Mouse (Mus musculus) lung, adult 2 months (tissue): ENCODE results near the gene Phgr1. TPM values are rescaled to one million over a fixed set of nuclear protein-coding genes. Genes with fewer than 3 reads are reported as not detected.
A peak's percentile ranks its signal among the peaks of the same experiment; 100 is the strongest.

Experiments
- DNase-seq: peaks from one replicate; pipeline ENCODE4 v3.0.0; 2022
- H3K4me1 ChIP-seq: fragments of 200-500 bp; 2 replicates; pipeline ENCODE4 v1.6.1; 2011; ENCODE audit warnings: low read length; ENCODE audit not compliant: control insufficient read depth, insufficient read depth
- H3K4me3 ChIP-seq: fragments of 200-500 bp; replicated peaks from 2 replicates; pipeline ENCODE3; 2011; ENCODE audit warnings: low read depth, mild to moderate bottlenecking, control low read depth, low read length; ENCODE audit errors: extremely low read depth
- CTCF ChIP-seq: fragments of 200-500 bp; IDR thresholded peaks from 2 replicates; pipeline ENCODE4 v1.5.1; 2011; ENCODE audit warnings: mild to moderate bottlenecking, low read length, control low read depth; ENCODE audit not compliant: insufficient read depth
- POLR2A ChIP-seq: fragments of 200-500 bp; IDR thresholded peaks from 2 replicates; pipeline ENCODE4 v1.6.1; 2011; ENCODE audit warnings: low read depth, mild to moderate bottlenecking, control low read depth, low read length, borderline replicate concordance; ENCODE audit errors: extremely low read depth
- WGBS: fragments of 180-500 bp; shearing (Covaris S2); methylation state at CpG from one replicate; pipeline ENCODE4 v1.1.7; 2018; 5-methylcytosine and 5-hydroxymethylcytosine counted together
- polyA plus RNA-seq: library from polyadenylated mRNA; depleted of rRNA; stranded (reverse); fragments of >200 nt; gene quantifications from 2 replicates; pipeline ENCODE4 v1.2.3, GENCODE M21; 2012

The Phgr1 gene
- polyA plus RNA-seq, 1 experiment = 2.2 TPM

DNA sequence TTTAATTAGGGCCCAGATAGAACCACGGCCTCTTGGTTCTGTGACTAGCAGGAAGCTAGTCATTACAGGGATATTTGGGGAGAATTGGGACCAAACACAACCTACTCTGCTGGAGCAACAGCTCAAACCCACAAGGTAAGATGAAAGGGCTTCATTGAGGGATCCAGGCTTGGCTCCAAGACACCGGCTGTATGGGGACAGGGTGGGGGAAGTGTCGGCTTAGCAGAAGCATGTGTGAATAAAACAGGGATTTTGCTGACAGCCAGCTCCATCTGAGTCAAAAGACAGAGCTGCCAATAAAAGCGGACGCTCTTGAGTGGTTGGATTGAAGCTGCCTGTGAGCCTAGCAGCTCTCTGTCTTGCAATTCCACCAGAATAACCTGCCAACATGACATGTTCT is 39.2 kb upstream of the Phgr1 start:
- H3K4me1 ChIP-seq = peaks cover 4% of the 10 kb centered on the region
- H3K4me3 ChIP-seq = no peak overlapping the region
- TF ChIP-seq CTCF (no peak), POLR2A (no peak)
- no peak for DNase-seq
- WGBS = 60% methylated on average over 5 of the region's 5 CpGs

DNA sequence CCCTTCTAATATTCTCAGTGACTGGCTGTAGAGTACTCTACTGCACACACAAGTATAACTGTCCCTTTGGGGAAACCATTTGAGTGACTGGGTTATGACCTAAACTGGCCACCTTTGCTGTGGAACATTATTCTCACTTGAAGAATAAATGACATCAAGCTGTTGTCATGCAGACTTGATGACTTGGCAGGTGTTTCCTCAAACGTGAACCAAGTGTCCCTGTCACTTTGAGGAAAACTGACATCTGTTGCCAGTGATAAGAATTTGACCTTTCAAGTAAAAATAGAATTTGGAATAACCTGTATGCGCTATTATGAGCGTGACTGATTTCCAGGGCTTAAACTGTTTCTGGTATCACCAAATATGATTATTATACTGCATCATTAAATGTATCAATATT is 32.2 kb upstream of the Phgr1 start:
- H3K4me3 ChIP-seq = no peak overlapping the region
- no peak for DNase-seq
- WGBS = 41% methylated on average over 3 of the region's 3 CpGs
- peaks cover 5% of the 10 kb centered on the region; the same call in 1 of the 2 replicates for H3K4me1 ChIP-seq
- no peak for TF ChIP-seq CTCF
- no peak for TF ChIP-seq POLR2A

- DNase-seq = no peak
- Histone ChIP-seq H3K4me1 (peaks cover 5% of the 10 kb centered on the region; the same call in 1 of the 2 replicates), H3K4me3 (no peak overlapping the region)
- no peak for TF ChIP-seq CTCF
- TF ChIP-seq POLR2A = no peak
- whole genome bisulfite sequencing = 57% methylated on average over 9 of the region's 9 CpGs
Observed at GRCm38 (mm10) chr2:118741183-118741582, 31.4 kb upstream of the Phgr1 start.

DNA sequence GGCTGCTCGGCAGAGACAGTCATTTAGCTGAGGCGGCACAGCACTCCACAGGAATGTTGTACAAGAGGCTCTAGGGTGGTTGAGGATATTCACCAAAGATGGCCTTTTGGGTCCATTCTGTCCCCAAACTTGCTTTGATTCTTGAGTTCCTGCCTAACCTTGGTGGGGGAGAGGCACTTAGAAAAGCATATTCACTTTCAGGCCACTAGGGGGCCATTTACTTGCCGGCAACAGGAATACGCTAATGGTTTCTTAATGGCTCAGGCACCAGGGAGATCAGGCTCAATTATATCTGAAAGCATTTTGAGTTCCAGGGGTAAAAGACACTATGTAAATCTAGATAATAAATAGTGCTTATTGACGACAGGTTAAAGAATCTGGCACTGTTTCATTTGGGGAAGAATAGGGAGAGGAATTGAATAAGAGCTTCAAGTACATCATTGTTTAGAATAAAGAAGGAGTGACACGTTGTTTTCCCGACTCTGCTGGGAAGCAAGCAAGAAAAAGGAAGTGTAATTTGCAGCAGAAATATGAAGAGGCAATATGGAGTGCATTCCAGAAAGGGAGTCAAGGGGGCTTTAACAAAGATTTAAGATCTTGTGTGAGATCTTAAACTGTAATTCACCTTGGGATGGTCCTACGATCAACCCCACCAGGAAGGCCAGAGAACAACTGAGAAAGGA is 29.2 kb upstream of the Phgr1 start:
- WGBS = 21% methylated on average over 8 of the region's 8 CpGs
- TF ChIP-seq CTCF (peak; percentile 37), POLR2A (no peak)
- DNase-seq = peak; percentile 38

DNA sequence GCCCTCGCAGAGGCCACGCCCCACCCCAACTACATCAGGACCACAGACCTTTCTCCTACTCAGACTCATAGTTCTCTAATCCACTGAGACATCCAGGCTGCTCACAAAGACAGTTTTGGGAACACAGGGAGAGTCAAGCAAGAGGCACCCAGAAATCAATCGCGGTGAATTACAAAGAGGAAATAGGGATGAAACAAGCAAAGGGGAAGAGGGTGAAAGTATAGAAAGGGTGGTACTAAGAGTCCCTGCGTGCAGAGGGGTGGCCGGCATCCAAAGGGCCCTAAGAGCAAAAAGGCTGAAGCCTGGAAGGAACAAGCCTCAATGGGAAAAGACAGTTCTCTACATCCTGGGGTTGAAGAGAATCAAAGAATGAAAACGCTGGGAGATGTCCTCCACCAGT is 27.9 kb upstream of the Phgr1 start:
- TF ChIP-seq CTCF (no peak), POLR2A (no peak)
- Histone ChIP-seq H3K4me3 (no peak overlapping the region), H3K4me1 (peaks cover 17% of the 10 kb centered on the region)
- 36% methylated on average over 7 of the region's 7 CpGs for WGBS
- no peak for DNase-seq

More for the DNA sequence above, 29.2 kb upstream of the Phgr1 start:
- H3K4me3 ChIP-seq = no peak overlapping the region
- H3K4me1 ChIP-seq = peaks cover 14% of the 10 kb centered on the region

- peak within 1 kb of the TSS; percentile 91 for H3K4me3 ChIP-seq
- TF ChIP-seq POLR2A = peak; percentile 63; the same call in 1 of the 2 replicates
- no peak for TF ChIP-seq CTCF
- peak; percentile 86 for DNase-seq
- WGBS = 2% methylated on average over 40 of the region's 57 CpGs
- peaks cover 24% of the 10 kb centered on the region for H3K4me1 ChIP-seq
Observed at GRCm38 (mm10) chr2:118745232-118745884, 27.2 kb upstream of the Phgr1 start, which contains the start of gene Inafm2. TSS of gene Inafm2 (plus strand) at chr2:118745758.

GRCm38 (mm10) chr2:118745915-118746901 is 26.4 kb upstream of the Phgr1 start:
- Histone ChIP-seq H3K4me1 (peaks cover 25% of the 10 kb centered on the region), H3K4me3 (peak overlapping the region; percentile 91)
- WGBS = 5% methylated on average over 110 of the region's 113 CpGs
- DNase-seq = peak; percentile 59
- TF ChIP-seq CTCF (no peak), POLR2A (no peak)

GRCm38 (mm10) chr2:118747301-118747960 is 25.1 kb upstream of the Phgr1 start:
- peak; percentile 45 for DNase-seq
- 12% methylated on average over 10 of the region's 10 CpGs for WGBS
- TF ChIP-seq CTCF (no peak), POLR2A (no peak)
- Histone ChIP-seq H3K4me1 (peaks cover 31% of the 10 kb centered on the region), H3K4me3 (peak overlapping the region; percentile 91)
